Mouse (Mus musculus) midbrain, embryonic 13.5 days (tissue): ENCODE measurements at regions not wholly inside any gene's neighbourhood (a gene's known extent, or its start where the extent isn't known, plus 50 kb on each side); places are given as distances from the start of the nearest gene placed in this dataset.
A peak's percentile ranks its signal among the peaks of the same experiment; 100 is the strongest.

ENCODE experiments used
- ATAC-seq: fragments of 200-750 bp; cut with Nextera tagmentation; 2 replicates; pipeline ENCODE4 v1.8.0; 2017; ENCODE audit warnings: mild to moderate bottlenecking, moderate TSS enrichment, moderate library complexity
- H3K27ac ChIP-seq: fragments of 300-500 bp; sonication (generic); 2 replicates; pipeline ENCODE4 v1.5.1; 2015; ENCODE audit warnings: inconsistent platforms, mild to moderate bottlenecking, moderate library complexity
- H3K27me3 ChIP-seq: fragments of 300-500 bp; sonication (generic); 2 replicates; pipeline ENCODE4 v1.6.1; 2015; ENCODE audit warnings: mild to moderate bottlenecking, inconsistent platforms
- H3K36me3 ChIP-seq: fragments of 300-500 bp; sonication (generic); 2 replicates; pipeline ENCODE4 v1.6.1; 2015; ENCODE audit warnings: mild to moderate bottlenecking, inconsistent platforms
- H3K4me1 ChIP-seq: fragments of 300-500 bp; sonication (generic); replicated peaks from 2 replicates; pipeline ENCODE4 v1.6.1; 2015; ENCODE audit warnings: inconsistent platforms
- H3K4me2 ChIP-seq: fragments of 300-500 bp; sonication (generic); replicated peaks from 2 replicates; pipeline ENCODE4 v1.6.1; 2015; ENCODE audit warnings: moderate library complexity, mild to moderate bottlenecking, inconsistent platforms
- H3K4me3 ChIP-seq: fragments of 300-500 bp; sonication (generic); replicated peaks from 2 replicates; pipeline ENCODE4 v1.5.1; 2015; ENCODE audit warnings: mild to moderate bottlenecking, inconsistent platforms
- H3K9ac ChIP-seq: fragments of 300-500 bp; sonication (generic); replicated peaks from 2 replicates; pipeline ENCODE4 v1.6.1; 2015; ENCODE audit warnings: mild to moderate bottlenecking, inconsistent platforms
- H3K9me3 ChIP-seq: fragments of 300-500 bp; sonication (generic); 2 replicates; pipeline ENCODE4 v1.6.1; 2016; ENCODE audit warnings: mild to moderate bottlenecking, inconsistent platforms
- WGBS: fragments of 180-500 bp; shearing (Covaris S2); methylation state at CpG from one replicate; pipeline ENCODE4 v1.1.7; 2015; 5-methylcytosine and 5-hydroxymethylcytosine counted together

- no peak overlapping the region for H3K9ac ChIP-seq
- peaks cover under 1% of the 10 kb centered on the region; the same call in 1 of the 2 replicates for H3K27me3 ChIP-seq
- no peak overlapping the region for H3K27ac ChIP-seq
- H3K36me3 ChIP-seq: no peaks in the 10 kb centered on the region
- peak; percentile 78; the same call in 1 of the 2 replicates for ATAC-seq
- WGBS: 29% methylated on average over 3 of the region's 3 CpGs
- no peak overlapping the region for H3K4me2 ChIP-seq
- no peak overlapping the region for H3K4me3 ChIP-seq
- peaks cover 6% of the 10 kb centered on the region; the same call in 1 of the 2 replicates for H3K4me1 ChIP-seq
- H3K9me3 ChIP-seq: no peaks in the 10 kb centered on the region
Observed at GRCm38 (mm10) chr1:167905424-167905823, 216.4 kb downstream of the Lmx1a start.

GRCm38 (mm10) chr1:167912074-167912473, 223.0 kb downstream of the Lmx1a start:
- Histone ChIP-seq H3K27ac (no peak overlapping the region), H3K4me2 (no peak overlapping the region), H3K27me3 (no peaks in the 10 kb centered on the region), H3K9ac (no peak overlapping the region), H3K4me1 (peaks cover 4% of the 10 kb centered on the region; the same call in 1 of the 2 replicates), H3K36me3 (no peaks in the 10 kb centered on the region), H3K4me3 (no peak overlapping the region), H3K9me3 (no peaks in the 10 kb centered on the region)
- ATAC-seq: no peak
- 85% methylated on average over 3 of the region's 3 CpGs for WGBS

GRCm38 (mm10) chr1:167914982-167915561, 226.0 kb downstream of the Lmx1a start:
- Histone ChIP-seq H3K27ac (0 out of 2 replicates have a peak overlapping the region, but pooled peaks have one; percentile 14), H3K4me3 (no peak overlapping the region), H3K4me2 (peak overlapping the region; percentile 30; the same call in 1 of the 2 replicates), H3K4me1 (peaks cover 4% of the 10 kb centered on the region; the same call in 1 of the 2 replicates), H3K27me3 (no peaks in the 10 kb centered on the region), H3K9ac (no peak overlapping the region), H3K9me3 (no peaks in the 10 kb centered on the region), H3K36me3 (no peaks in the 10 kb centered on the region)
- ATAC-seq: peak; percentile 95
- WGBS: 22% methylated on average over 7 of the region's 7 CpGs

- H3K27me3 ChIP-seq: no peaks in the 10 kb centered on the region
- no peak overlapping the region for H3K27ac ChIP-seq
- no peak overlapping the region for H3K4me2 ChIP-seq
- H3K36me3 ChIP-seq: no peaks in the 10 kb centered on the region
- ATAC-seq: 0 out of 2 replicates have a peak, but pooled peaks have one; percentile 37
- peaks cover 4% of the 10 kb centered on the region; the same call in 1 of the 2 replicates for H3K4me1 ChIP-seq
- 65% methylated on average over 6 of the region's 6 CpGs for WGBS
- H3K9ac ChIP-seq: no peak overlapping the region
- no peak overlapping the region for H3K4me3 ChIP-seq
- no peaks in the 10 kb centered on the region for H3K9me3 ChIP-seq
Observed at GRCm38 (mm10) chr1:167915578-167916275, 226.7 kb downstream of the Lmx1a start.

GRCm38 (mm10) chr1:167922917-167923316, 233.9 kb downstream of the Lmx1a start:
- Histone ChIP-seq H3K36me3 (no peaks in the 10 kb centered on the region), H3K9ac (no peak overlapping the region), H3K4me1 (peaks cover under 1% of the 10 kb centered on the region; the same call in 1 of the 2 replicates), H3K4me3 (no peak overlapping the region), H3K4me2 (no peak overlapping the region), H3K27me3 (no peaks in the 10 kb centered on the region), H3K9me3 (no peaks in the 10 kb centered on the region), H3K27ac (no peak overlapping the region)
- no peak for ATAC-seq
- 82% methylated on average over 7 of the region's 7 CpGs for WGBS

- Histone ChIP-seq H3K27ac (peak overlapping the region; percentile 30; the same call in 1 of the 2 replicates), H3K9me3 (no peaks in the 10 kb centered on the region), H3K27me3 (peaks cover 21% of the 10 kb centered on the region; the same call in 1 of the 2 replicates), H3K4me1 (peaks cover 22% of the 10 kb centered on the region), H3K36me3 (no peaks in the 10 kb centered on the region), H3K4me2 (no peak overlapping the region), H3K4me3 (no peak overlapping the region), H3K9ac (no peak overlapping the region)
- ATAC-seq: peak; percentile 68
- WGBS: 22% methylated on average over 4 of the region's 4 CpGs
Observed at GRCm38 (mm10) chr1:167928060-167928467, 239.0 kb downstream of the Lmx1a start.

- peak; percentile 73 for ATAC-seq
- peak overlapping the region; percentile 34 for H3K4me3 ChIP-seq
- no peaks in the 10 kb centered on the region for H3K36me3 ChIP-seq
- H3K4me2 ChIP-seq: peak overlapping the region; percentile 66
- H3K4me1 ChIP-seq: peaks cover 22% of the 10 kb centered on the region
- H3K27me3 ChIP-seq: peaks cover 21% of the 10 kb centered on the region; the same call in 1 of the 2 replicates
- peak overlapping the region; percentile 42; the same call in 1 of the 2 replicates for H3K9ac ChIP-seq
- no peak overlapping the region for H3K27ac ChIP-seq
- under 1% methylated on average over 28 of the region's 28 CpGs for WGBS
- H3K9me3 ChIP-seq: no peaks in the 10 kb centered on the region
Observed at GRCm38 (mm10) chr1:167929729-167930341, 240.8 kb downstream of the Lmx1a start.

- no peaks in the 10 kb centered on the region for H3K36me3 ChIP-seq
- peaks cover 21% of the 10 kb centered on the region; the same call in 1 of the 2 replicates for H3K27me3 ChIP-seq
- WGBS: 33% methylated on average over 2 of the region's 2 CpGs
- H3K4me1 ChIP-seq: peaks cover 22% of the 10 kb centered on the region
- H3K4me2 ChIP-seq: no peak overlapping the region
- no peak overlapping the region for H3K4me3 ChIP-seq
- H3K9me3 ChIP-seq: no peaks in the 10 kb centered on the region
- no peak overlapping the region for H3K9ac ChIP-seq
- no peak for ATAC-seq
- no peak overlapping the region for H3K27ac ChIP-seq
Observed at GRCm38 (mm10) chr1:167932088-167932487, 243.1 kb downstream of the Lmx1a start.

- Histone ChIP-seq H3K4me2 (no peak overlapping the region), H3K27ac (no peak overlapping the region), H3K9me3 (no peaks in the 10 kb centered on the region), H3K9ac (no peak overlapping the region), H3K36me3 (no peaks in the 10 kb centered on the region), H3K27me3 (peaks cover 5% of the 10 kb centered on the region; the same call in 1 of the 2 replicates), H3K4me1 (no peaks in the 10 kb centered on the region), H3K4me3 (no peak overlapping the region)
- no peak for ATAC-seq
- 85% methylated on average over 4 of the region's 4 CpGs for WGBS
Observed at GRCm38 (mm10) chr1:167936726-167937125, 247.7 kb downstream of the Lmx1a start.

- no peaks in the 10 kb centered on the region for H3K27me3 ChIP-seq
- 80% methylated on average over 2 of the region's 2 CpGs for WGBS
- H3K9ac ChIP-seq: no peak overlapping the region
- H3K36me3 ChIP-seq: no peaks in the 10 kb centered on the region
- H3K9me3 ChIP-seq: no peaks in the 10 kb centered on the region
- no peak overlapping the region for H3K4me2 ChIP-seq
- ATAC-seq: no peak
- H3K27ac ChIP-seq: no peak overlapping the region
- H3K4me1 ChIP-seq: peaks cover 5% of the 10 kb centered on the region
- H3K4me3 ChIP-seq: no peak overlapping the region
Observed at GRCm38 (mm10) chr1:167938176-167938575, 249.1 kb downstream of the Lmx1a start.

GRCm38 (mm10) chr1:167942037-167942470, 253.0 kb downstream of the Lmx1a start:
- Histone ChIP-seq H3K9me3 (no peaks in the 10 kb centered on the region), H3K4me3 (no peak overlapping the region), H3K4me2 (peak overlapping the region; percentile 13; the same call in 1 of the 2 replicates), H3K36me3 (no peaks in the 10 kb centered on the region), H3K9ac (no peak overlapping the region), H3K27ac (no peak overlapping the region), H3K27me3 (0 out of 2 replicates have a peak, but pooled peaks cover 2% of the 10 kb centered on the region), H3K4me1 (peaks cover 5% of the 10 kb centered on the region)
- ATAC-seq: peak; percentile 44; the same call in 1 of the 2 replicates
- 41% methylated on average over 8 of the region's 8 CpGs for WGBS

GRCm38 (mm10) chr1:167943121-167943520, 254.1 kb downstream of the Lmx1a start:
- 0 out of 2 replicates have a peak, but pooled peaks cover 2% of the 10 kb centered on the region for H3K27me3 ChIP-seq
- no peak overlapping the region for H3K4me3 ChIP-seq
- no peaks in the 10 kb centered on the region for H3K9me3 ChIP-seq
- no peaks in the 10 kb centered on the region for H3K36me3 ChIP-seq
- ATAC-seq: no peak
- no peak overlapping the region for H3K4me2 ChIP-seq
- no peak overlapping the region for H3K9ac ChIP-seq
- peaks cover 8% of the 10 kb centered on the region for H3K4me1 ChIP-seq
- 78% methylated on average over 8 of the region's 8 CpGs for WGBS
- H3K27ac ChIP-seq: no peak overlapping the region
